Mouse (Mus musculus) hindbrain, embryonic 11.5 days (tissue): ENCODE measurements around the gene Grin3a. TPM values are rescaled to one million over a fixed set of nuclear protein-coding genes. Genes with fewer than 3 reads are reported as not detected.
"Not testable (repeated sequence)": the region's sequence is repeated elsewhere in the genome, so short reads cannot be mapped to it uniquely, and the experiment has no call there.

Experiments used
- ATAC-seq: fragments of 200-750 bp; cut with Nextera tagmentation; 2 replicates; pipeline ENCODE4 v1.8.0; 2017; ENCODE audit warnings: mild to moderate bottlenecking, moderate TSS enrichment, moderate library complexity; ENCODE audit not compliant: low FRiP score
- DNase-seq: peaks from one replicate; pipeline ENCODE4 v3.0.0-alpha.2; 2015; ENCODE audit warnings: low spot score
- H3K27ac ChIP-seq: fragments of 300-500 bp; sonication (generic); 2 replicates; pipeline ENCODE4 v1.5.1; 2014; ENCODE audit warnings: mild to moderate bottlenecking, low read depth, low read length
- H3K27me3 ChIP-seq: fragments of 300-500 bp; sonication (generic); 2 replicates; pipeline ENCODE4 v1.6.1; 2014; ENCODE audit warnings: mild to moderate bottlenecking, low read length, moderate library complexity, mixed read lengths; ENCODE audit not compliant: control insufficient read depth, insufficient read depth
- H3K36me3 ChIP-seq: fragments of 300-500 bp; sonication (generic); 2 replicates; pipeline ENCODE4 v1.6.1; 2014; ENCODE audit warnings: mild to moderate bottlenecking, low read length, moderate library complexity, mixed read lengths; ENCODE audit not compliant: control insufficient read depth, insufficient read depth
- H3K4me1 ChIP-seq: fragments of 300-500 bp; sonication (generic); replicated peaks from 2 replicates; pipeline ENCODE4 v1.6.1; 2014; ENCODE audit warnings: low read length, mixed read lengths; ENCODE audit not compliant: control insufficient read depth, insufficient read depth
- H3K4me2 ChIP-seq: fragments of 300-500 bp; sonication (generic); replicated peaks from 2 replicates; pipeline ENCODE4 v1.6.1; 2014; ENCODE audit warnings: mild to moderate bottlenecking, low read depth, low read length
- H3K4me3 ChIP-seq: fragments of 300-500 bp; sonication (generic); 2 replicates; pipeline ENCODE4 v1.5.1; 2014; ENCODE audit warnings: low read depth, low read length
- H3K9ac ChIP-seq: fragments of 300-500 bp; sonication (generic); 2 replicates; pipeline ENCODE4 v1.6.1; 2014; ENCODE audit warnings: low read depth, low read length
- H3K9me3 ChIP-seq: fragments of 300-500 bp; sonication (generic); 2 replicates; pipeline ENCODE4 v1.6.1; 2016; ENCODE audit warnings: low read length; ENCODE audit not compliant: control insufficient read depth
- WGBS: fragments of 180-500 bp; shearing (Covaris S2); extraction: QIAGEN DNeasy Blood & Tissue Kit; methylation state at CpG from one replicate; pipeline ENCODE4 v1.1.7; 2014; 5-methylcytosine and 5-hydroxymethylcytosine counted together
- polyA plus RNA-seq: library from polyadenylated mRNA; unstranded; fragments of >200 nt; fragmentation: Nextera tagmentation; extraction: Ambion mirVana; gene quantifications from 2 replicates; pipeline ENCODE4 v1.2.1, GENCODE M21; 2014

Grin3a gene
- polyA plus RNA-seq, 1 experiment from 2014 or later: 1.5 TPM

DNA sequence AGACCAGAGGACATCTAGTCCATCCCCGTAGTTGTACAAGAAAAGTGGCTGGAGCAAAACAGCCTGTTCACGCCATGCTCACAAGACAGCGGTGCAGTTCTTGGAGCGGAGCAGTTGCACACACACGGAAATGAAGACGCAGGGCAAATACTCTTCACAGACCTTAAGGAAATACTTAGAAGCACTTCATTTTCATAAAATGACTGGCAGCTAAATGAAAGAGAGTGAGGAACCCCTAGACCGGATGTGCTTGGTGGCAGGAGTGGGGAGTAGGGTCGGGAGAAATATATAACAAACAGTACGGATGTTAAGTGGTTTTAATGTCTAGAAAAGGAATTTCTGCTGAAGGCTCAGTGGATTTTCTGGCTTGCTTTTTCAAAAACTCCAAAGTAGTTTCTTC, 183.9 kb downstream of the Grin3a start:
- Histone ChIP-seq H3K36me3 (peaks cover 3% of the 10 kb centered on the region; the same call in 1 of the 2 replicates), H3K4me2 (no peak overlapping the region), H3K4me3 (no peak overlapping the region), H3K27ac (no peak overlapping the region), H3K9me3 (no peaks in the 10 kb centered on the region), H3K27me3 (no peaks in the 10 kb centered on the region), H3K4me1 (no peaks in the 10 kb centered on the region), H3K9ac (no peak overlapping the region)
- ATAC-seq (no peak), DNase-seq (no peak)
- WGBS: 96% methylated on average over 9 of the region's 9 CpGs

GRCm38 (mm10) chr4:49659421-49659820, 186.1 kb downstream of the Grin3a start:
- H3K4me3 ChIP-seq: no peak overlapping the region
- no peaks in the 10 kb centered on the region for H3K27me3 ChIP-seq
- DNase-seq: no peak
- WGBS: 92% methylated on average over 1 of the region's 1 CpGs
- peaks cover 5% of the 10 kb centered on the region for H3K36me3 ChIP-seq
- no peak overlapping the region for H3K9ac ChIP-seq
- no peak overlapping the region for H3K27ac ChIP-seq
- no peak for ATAC-seq
- H3K4me1 ChIP-seq: no peaks in the 10 kb centered on the region
- H3K4me2 ChIP-seq: no peak overlapping the region
- H3K9me3 ChIP-seq: no peaks in the 10 kb centered on the region

GRCm38 (mm10) chr4:49639913-49640312, 205.6 kb downstream of the Grin3a start:
- no peak for DNase-seq
- no peak for ATAC-seq
- Histone ChIP-seq H3K27ac (no peak overlapping the region), H3K4me1 (no peaks in the 10 kb centered on the region), H3K27me3 (no peaks in the 10 kb centered on the region), H3K4me3 (no peak overlapping the region), H3K9me3 (no peaks in the 10 kb centered on the region), H3K4me2 (no peak overlapping the region), H3K9ac (no peak overlapping the region), H3K36me3 (0 out of 2 replicates have a peak, but pooled peaks cover 2% of the 10 kb centered on the region)
- 80% methylated on average over 2 of the region's 2 CpGs for WGBS

GRCm38 (mm10) chr4:49637821-49638220, 207.7 kb downstream of the Grin3a start:
- no peak overlapping the region for H3K4me2 ChIP-seq
- no peak overlapping the region for H3K4me3 ChIP-seq
- ATAC-seq: no peak
- H3K27me3 ChIP-seq: no peaks in the 10 kb centered on the region
- DNase-seq: no peak
- H3K9ac ChIP-seq: no peak overlapping the region
- H3K4me1 ChIP-seq: no peaks in the 10 kb centered on the region
- H3K9me3 ChIP-seq: no peaks in the 10 kb centered on the region
- WGBS: 95% methylated on average over 11 of the region's 11 CpGs
- no peak overlapping the region for H3K27ac ChIP-seq
- H3K36me3 ChIP-seq: 0 out of 2 replicates have a peak, but pooled peaks cover 2% of the 10 kb centered on the region

DNA sequence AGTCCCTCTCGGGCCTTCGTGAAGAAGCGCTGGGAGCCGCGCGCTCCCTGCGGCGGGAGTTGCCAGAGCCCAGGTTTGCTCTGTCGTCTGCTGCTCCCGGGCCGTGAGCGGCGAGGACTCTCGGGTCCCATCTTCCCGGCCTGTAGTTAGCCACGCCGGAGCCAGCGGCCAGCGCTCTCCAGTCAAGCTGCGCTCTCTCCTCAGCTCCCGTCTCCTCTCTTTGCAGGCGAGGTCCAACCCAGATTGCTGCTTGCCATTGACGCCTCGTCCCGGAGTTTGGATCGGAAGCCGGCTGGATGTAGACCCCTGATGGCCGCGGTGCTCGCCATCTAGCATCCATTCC, 213.4 kb downstream of the Grin3a start:
- DNase-seq (no peak), ATAC-seq (peak; percentile 84; the same call in 1 of the 2 replicates)
- H3K27ac ChIP-seq: peak overlapping the region; percentile 67; the same call in 1 of the 2 replicates
- H3K4me2 ChIP-seq: peak overlapping the region; percentile 51
- under 1% methylated on average over 30 of the region's 30 CpGs for WGBS
- H3K9ac ChIP-seq: peak overlapping the region; percentile 83
- no peaks in the 10 kb centered on the region for H3K36me3 ChIP-seq
- H3K9me3 ChIP-seq: no peaks in the 10 kb centered on the region
- H3K27me3 ChIP-seq: no peaks in the 10 kb centered on the region
- H3K4me1 ChIP-seq: no peaks in the 10 kb centered on the region
- H3K4me3 ChIP-seq: peak overlapping the region; percentile 80

DNA sequence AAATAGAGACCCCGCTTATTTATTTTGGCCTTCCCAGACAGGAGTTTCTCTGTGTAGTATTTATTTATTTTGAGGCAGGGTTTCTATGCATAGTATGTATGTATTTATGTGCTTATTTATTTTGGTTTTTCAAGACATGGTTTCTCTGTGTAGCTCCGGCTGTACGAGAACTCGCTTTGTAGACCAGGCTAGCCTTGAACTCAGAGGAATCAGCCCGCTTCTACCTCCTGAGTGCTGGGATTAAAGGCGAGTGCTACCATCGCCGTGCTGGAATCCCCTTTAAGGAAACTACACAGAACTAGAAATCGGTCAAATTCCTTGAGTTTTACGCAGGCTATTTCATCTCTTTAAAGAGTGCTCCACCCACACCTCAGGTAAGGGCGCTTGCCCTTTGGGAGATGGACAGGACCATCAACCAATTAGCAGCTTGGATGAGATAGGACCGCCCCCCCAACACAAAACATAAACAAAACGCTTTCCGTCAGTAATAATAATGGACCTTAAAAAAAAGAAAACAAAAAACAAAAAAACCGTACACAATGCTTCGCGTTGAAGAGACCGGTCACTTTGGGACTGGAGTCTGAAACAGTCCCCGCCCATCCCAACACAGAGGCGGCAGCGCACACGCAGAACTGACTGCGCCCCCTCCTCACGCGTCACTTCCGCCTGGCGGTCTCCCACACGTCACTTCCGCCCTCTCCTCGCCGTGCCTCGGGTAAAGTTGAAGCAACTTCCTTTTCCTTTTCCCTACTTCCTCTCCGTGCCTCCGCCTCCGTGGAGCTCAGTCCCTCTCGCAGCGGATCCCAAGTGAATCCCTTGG, 214.0 kb downstream of the Grin3a start, which contains the start of gene Rnf20:
Gene Rnf20 (plus strand): TSS at position 688 of the 820 bp plus-strand sequence.
- 4% methylated on average over 36 of the region's 37 CpGs for WGBS
- ATAC-seq (peak; percentile 97), DNase-seq (peak; percentile 98)
- Histone ChIP-seq H3K9me3 (no peaks in the 10 kb centered on the region), H3K4me3 (peak within 1 kb of the TSS; percentile 80), H3K9ac (peak within 1 kb of the TSS; percentile 83), H3K27ac (peak within 1 kb of the TSS; percentile 67; the same call in 1 of the 2 replicates), H3K4me1 (no peaks in the 10 kb centered on the region), H3K36me3 (no peaks in the 10 kb centered on the region), H3K4me2 (peak within 1 kb of the TSS; percentile 51), H3K27me3 (no peaks in the 10 kb centered on the region)

DNA sequence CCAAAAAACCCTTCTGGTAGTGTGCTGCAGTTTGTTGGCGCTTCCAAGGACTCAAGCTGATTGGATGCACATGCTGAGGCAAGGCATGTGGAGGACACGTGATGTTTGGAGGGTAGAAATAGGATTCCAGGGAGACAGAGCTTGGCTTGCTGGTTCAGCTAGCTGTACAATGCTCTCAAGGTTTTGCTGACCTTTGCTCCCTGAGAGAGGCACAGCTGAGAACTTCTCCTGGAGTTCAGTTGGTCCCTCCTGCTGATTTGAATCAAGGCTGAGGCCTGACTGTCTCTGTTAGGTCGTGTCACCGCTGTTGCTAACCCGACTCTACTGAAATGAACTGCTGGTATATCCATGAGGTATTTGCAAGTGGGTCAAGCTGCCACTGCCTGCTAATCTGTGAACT, 216.6 kb downstream of the Grin3a start:
- Histone ChIP-seq H3K9me3 (no peaks in the 10 kb centered on the region), H3K9ac (no peak overlapping the region), H3K27me3 (no peaks in the 10 kb centered on the region), H3K4me1 (no peaks in the 10 kb centered on the region), H3K36me3 (no peaks in the 10 kb centered on the region), H3K27ac (no peak overlapping the region), H3K4me3 (no peak overlapping the region), H3K4me2 (no peak overlapping the region)
- ATAC-seq (no peak), DNase-seq (no peak)
- 86% methylated on average over 5 of the region's 5 CpGs for WGBS

- H3K9ac ChIP-seq: no peak overlapping the region
- no peaks in the 10 kb centered on the region for H3K27me3 ChIP-seq
- no peaks in the 10 kb centered on the region for H3K4me1 ChIP-seq
- no peak overlapping the region for H3K4me2 ChIP-seq
- 3% methylated on average over 3 of the region's 3 CpGs for WGBS
- H3K36me3 ChIP-seq: no peaks in the 10 kb centered on the region
- no peaks in the 10 kb centered on the region for H3K9me3 ChIP-seq
- DNase-seq (peak; percentile 80), ATAC-seq (no peak)
- no peak overlapping the region for H3K27ac ChIP-seq
- no peak overlapping the region for H3K4me3 ChIP-seq
These were observed 218.6 kb downstream of the Grin3a start for GRCm38 (mm10) chr4:49626973-49627372.

DNA sequence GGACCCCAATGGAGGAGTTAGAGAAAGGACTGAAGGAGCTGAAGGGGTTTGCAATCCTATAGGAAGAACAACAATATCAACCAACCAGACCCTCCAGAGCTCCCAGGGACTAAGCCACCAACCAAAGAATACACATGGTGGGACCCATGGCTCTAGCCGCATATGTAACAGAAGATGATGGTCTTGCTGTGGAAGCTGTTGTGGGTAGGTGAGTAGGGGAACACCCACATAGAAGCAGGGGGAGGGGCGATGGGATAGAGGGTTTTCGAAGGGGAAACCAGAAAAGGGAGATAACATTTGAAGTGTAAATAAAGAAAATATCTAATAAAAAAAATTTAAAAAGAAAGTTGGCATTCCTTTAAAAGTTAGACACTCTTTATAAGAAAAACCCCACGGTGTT, 220.6 kb downstream of the Grin3a start:
- H3K27me3 ChIP-seq, H3K4me3 ChIP-seq, DNase-seq, H3K27ac ChIP-seq, H3K9me3 ChIP-seq, H3K9ac ChIP-seq, H3K4me1 ChIP-seq, H3K4me2 ChIP-seq, H3K36me3 ChIP-seq, ATAC-seq: not testable (repeated sequence)
- WGBS: 91% methylated on average over 4 of the region's 4 CpGs
